34 mouse cellular contexts compared by ENCODE assay signal in genomic region chr3:19824904-19825303, GRCm38 (mm10).
"Had no signal": no experiment of that assay in that cellular context is flagged by ENCODE, and none has a peak within 500 bp of the region (broad histone marks: within the 10 kb centered on the region; RNA-seq: fewer than 3 reads in every experiment).

No protein-coding gene starts in this region.

- H3K4me3 ChIP-seq: heart, embryonic 12.5 days; heart, embryonic 13.5 days; heart, embryonic 15.5 days; hindbrain, embryonic 10.5 days; hindbrain, embryonic 12.5 days; hindbrain, embryonic 13.5 days; hindbrain, embryonic 15.5 days; intestine, embryonic 15.5 days; kidney, embryonic 15.5 days; layer of hippocampus, adult 2 months; left cerebral cortex, adult 2 months had no signal

- DNase-seq: heart, postnatal 10 days; heart, postnatal 14 days; heart, postnatal 36 days; heart, postnatal 4 days; kidney, adult 11 months; kidney, adult 18-20 months; kidney, adult 2 months; kidney, adult 8-10 months; kidney, adult 9 months; kidney, postnatal 10 days; kidney, postnatal 14 days; kidney, postnatal 25 days; kidney, postnatal 36 days; kidney, postnatal 4 days; layer of hippocampus, adult 9-11 months; layer of hippocampus, postnatal 36 days had no signal

- H3K9me3 ChIP-seq: heart, embryonic 12.5 days; heart, embryonic 13.5 days; heart, embryonic 15.5 days; hindbrain, embryonic 10.5 days; hindbrain, embryonic 12.5 days; hindbrain, embryonic 13.5 days; hindbrain, embryonic 15.5 days; intestine, embryonic 15.5 days; kidney, embryonic 15.5 days had no signal

- H3K36me3 ChIP-seq: heart, embryonic 12.5 days; heart, embryonic 13.5 days; heart, embryonic 15.5 days; hindbrain, embryonic 10.5 days; hindbrain, embryonic 12.5 days; hindbrain, embryonic 13.5 days; hindbrain, embryonic 15.5 days; intestine, embryonic 15.5 days; kidney, embryonic 15.5 days had no signal

- ATAC-seq: hindbrain, embryonic 16.5 days; hindbrain, postnatal 0 days; inflammation-experienced regulatory T-cells, adult 6 months; intestine, embryonic 15.5 days; intestine, embryonic 16.5 days; intestine, postnatal 0 days had no signal

- H3K27ac ChIP-seq: heart, embryonic 13.5 days; heart, embryonic 15.5 days; hindbrain, embryonic 10.5 days; hindbrain, embryonic 12.5 days; hindbrain, embryonic 13.5 days; hindbrain, embryonic 14.5 days; hindbrain, embryonic 15.5 days; hindbrain, postnatal 0 days; intestine, embryonic 15.5 days; kidney, embryonic 15.5 days; kidney, postnatal 0 days; layer of hippocampus, adult 2 months; left cerebral cortex, adult 2 months had no signal

- H3K27me3 ChIP-seq: heart, embryonic 12.5 days; heart, embryonic 13.5 days; heart, embryonic 15.5 days; hindbrain, embryonic 12.5 days; hindbrain, embryonic 13.5 days; hindbrain, embryonic 15.5 days; intestine, embryonic 15.5 days; kidney, embryonic 15.5 days had no signal

- H3K4me1 ChIP-seq: heart, embryonic 12.5 days; heart, embryonic 13.5 days; heart, embryonic 15.5 days; hindbrain, embryonic 10.5 days; hindbrain, embryonic 12.5 days; hindbrain, embryonic 13.5 days; hindbrain, embryonic 15.5 days; intestine, embryonic 15.5 days; kidney, embryonic 15.5 days had no signal
